Mouse (Mus musculus) forebrain, postnatal 0 days (tissue): ENCODE results near the gene Abcb4. TPM values are rescaled to one million over a fixed set of nuclear protein-coding genes. Genes with fewer than 3 reads are reported as not detected.

ENCODE experiments used
- ATAC-seq: fragments of 200-750 bp; cut with Nextera tagmentation; 2 replicates; pipeline ENCODE4 v1.8.0; 2017; ENCODE audit warnings: mild to moderate bottlenecking, moderate library complexity
- DNase-seq: peaks from one replicate; pipeline ENCODE4 v3.0.0-alpha.2; 2015
- H3K27ac ChIP-seq: fragments of 300-500 bp; sonication (generic); 2 replicates; pipeline ENCODE4 v1.5.1; 2014; ENCODE audit warnings: low read depth, mild to moderate bottlenecking, antibody characterized with exemption, low read length, moderate library complexity, mixed read lengths
- H3K27me3 ChIP-seq: fragments of 300-500 bp; sonication (generic); 2 replicates; pipeline ENCODE4 v1.6.1; 2014; ENCODE audit warnings: mild to moderate bottlenecking, low read length, mixed read lengths; ENCODE audit not compliant: insufficient read depth
- H3K36me3 ChIP-seq: fragments of 300-500 bp; sonication (generic); 2 replicates; pipeline ENCODE4 v1.6.1; 2014; ENCODE audit warnings: mild to moderate bottlenecking, moderate library complexity; ENCODE audit not compliant: insufficient read depth
- H3K4me1 ChIP-seq: fragments of 300-500 bp; sonication (generic); 2 replicates; pipeline ENCODE4 v1.6.1; 2014; ENCODE audit warnings: antibody characterized with exemption; ENCODE audit not compliant: insufficient read depth
- H3K4me2 ChIP-seq: fragments of 300-500 bp; sonication (generic); 2 replicates; pipeline ENCODE4 v1.6.1; 2014; ENCODE audit warnings: low read depth, mild to moderate bottlenecking, moderate library complexity
- H3K4me3 ChIP-seq: fragments of 300-500 bp; sonication (generic); 2 replicates; pipeline ENCODE4 v1.5.1; 2014; ENCODE audit warnings: low read depth, low read length, mixed read lengths
- H3K9ac ChIP-seq: fragments of 300-500 bp; sonication (generic); 2 replicates; pipeline ENCODE4 v1.6.1; 2014; ENCODE audit warnings: mild to moderate bottlenecking
- H3K9me3 ChIP-seq: fragments of 300-500 bp; sonication (generic); 2 replicates; pipeline ENCODE4 v1.6.1; 2016; ENCODE audit warnings: low read length
- CTCF ChIP-seq: sonication (generic); IDR thresholded peaks from 2 replicates; pipeline ENCODE4 v1.5.1; 2016; ENCODE audit warnings: antibody characterized with exemption, control low read depth, low read depth
- WGBS: fragments of 180-500 bp; shearing (Covaris S2); extraction: QIAGEN DNeasy Blood & Tissue Kit; methylation state at CpG from one replicate; pipeline ENCODE4 v1.1.7; 2014; 5-methylcytosine and 5-hydroxymethylcytosine counted together
- polyA plus RNA-seq: library from polyadenylated mRNA; unstranded; fragments of >200 nt; fragmentation: Nextera tagmentation; extraction: Ambion mirVana; gene quantifications from 2 replicates; pipeline ENCODE4 v1.2.1, GENCODE M21; 2015
- total RNA-seq: library from RNA; depleted of rRNA; stranded (reverse); fragments of >200 nt; gene quantifications from 2 replicates; pipeline ENCODE4 v1.2.3, GENCODE M21; 2014

The Abcb4 gene
- total and polyA plus RNA-seq, 2 experiments from 2014 or later, result 0.47 to 2.0 TPM

- Histone ChIP-seq H3K36me3 (no peaks in the 10 kb centered on the region), H3K27ac (no peak overlapping the region), H3K9me3 (no peaks in the 10 kb centered on the region), H3K4me2 (no peak overlapping the region), H3K27me3 (no peaks in the 10 kb centered on the region), H3K4me3 (no peak overlapping the region), H3K4me1 (no peaks in the 10 kb centered on the region), H3K9ac (no peak overlapping the region)
- no peak for DNase-seq
- no peak for TF ChIP-seq CTCF
- ATAC-seq, result no peak
- WGBS, result 71% methylated on average over 4 of the region's 4 CpGs
Observed at GRCm38 (mm10) chr5:8947423-8948110, 54.0 kb downstream of the Abcb4 start.

DNA sequence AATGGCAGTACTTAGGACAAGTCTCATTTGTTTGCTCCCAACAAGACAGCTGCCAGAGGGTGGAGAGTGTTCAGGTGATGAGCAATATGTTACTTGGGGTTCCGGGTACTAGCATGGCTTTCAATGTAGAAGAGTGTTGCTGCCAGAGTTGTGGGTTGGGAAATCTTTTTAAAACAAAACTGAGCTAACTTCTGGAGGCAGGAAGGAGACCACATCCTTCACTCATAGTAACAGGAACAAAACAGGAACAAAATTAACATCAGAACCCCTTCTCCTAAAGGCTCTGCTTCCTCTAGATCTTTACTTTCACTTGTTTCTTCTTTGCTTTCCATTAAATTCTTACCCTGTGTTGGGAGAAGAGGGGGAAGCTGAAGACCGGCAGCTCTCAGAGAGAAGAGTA is 60.1 kb downstream of the Abcb4 start:
- WGBS, result 90% methylated on average over 2 of the region's 2 CpGs
- ATAC-seq (no peak), DNase-seq (no peak)
- no peak overlapping the region for H3K4me3 ChIP-seq
- H3K4me1 ChIP-seq, result no peaks in the 10 kb centered on the region
- no peaks in the 10 kb centered on the region for H3K9me3 ChIP-seq
- no peak overlapping the region for H3K4me2 ChIP-seq
- H3K27ac ChIP-seq, result no peak overlapping the region
- H3K27me3 ChIP-seq, result no peaks in the 10 kb centered on the region
- no peaks in the 10 kb centered on the region for H3K36me3 ChIP-seq
- no peak overlapping the region for H3K9ac ChIP-seq
- TF ChIP-seq CTCF, result no peak

DNA sequence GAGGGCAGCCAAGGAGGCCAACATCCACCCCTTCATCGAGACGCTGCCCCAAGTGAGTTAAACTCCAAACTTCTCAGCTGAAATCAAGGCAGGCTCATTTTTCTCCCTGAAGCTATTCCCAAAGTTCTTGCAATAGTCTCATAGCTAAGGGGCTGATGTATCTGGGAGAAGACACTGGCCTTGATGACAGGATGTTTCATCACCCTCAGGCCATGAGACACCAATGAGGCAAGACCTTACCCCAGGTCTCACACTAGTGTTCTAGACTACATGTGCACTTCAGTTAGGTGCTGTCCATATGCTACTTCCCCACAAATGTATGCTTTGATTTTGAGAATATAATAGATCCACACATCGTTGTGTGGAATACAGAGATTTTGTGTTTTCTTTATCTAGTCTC is 62.0 kb downstream of the Abcb4 start:
- Histone ChIP-seq H3K4me2 (no peak overlapping the region), H3K9ac (no peak overlapping the region), H3K9me3 (no peaks in the 10 kb centered on the region), H3K4me3 (no peak overlapping the region), H3K4me1 (no peaks in the 10 kb centered on the region), H3K36me3 (no peaks in the 10 kb centered on the region), H3K27ac (no peak overlapping the region), H3K27me3 (no peaks in the 10 kb centered on the region)
- DNase-seq (no peak), ATAC-seq (no peak)
- 90% methylated on average over 3 of the region's 3 CpGs for WGBS
- TF ChIP-seq CTCF, result no peak

GRCm38 (mm10) chr5:8960534-8960933 is 67.0 kb downstream of the Abcb4 start:
- no peak overlapping the region for H3K4me2 ChIP-seq
- no peaks in the 10 kb centered on the region for H3K9me3 ChIP-seq
- H3K9ac ChIP-seq, result no peak overlapping the region
- ATAC-seq (no peak), DNase-seq (no peak)
- TF ChIP-seq CTCF, result no peak
- 86% methylated on average over 4 of the region's 4 CpGs for WGBS
- no peak overlapping the region for H3K27ac ChIP-seq
- H3K4me1 ChIP-seq, result no peaks in the 10 kb centered on the region
- H3K27me3 ChIP-seq, result no peaks in the 10 kb centered on the region
- H3K36me3 ChIP-seq, result peaks cover 16% of the 10 kb centered on the region; the same call in 1 of the 2 replicates
- no peak overlapping the region for H3K4me3 ChIP-seq

GRCm38 (mm10) chr5:8964487-8964886 is 71.0 kb downstream of the Abcb4 start:
- H3K27me3 ChIP-seq, result no peaks in the 10 kb centered on the region
- H3K4me3 ChIP-seq, result no peak overlapping the region
- no peak overlapping the region for H3K4me2 ChIP-seq
- H3K9ac ChIP-seq, result no peak overlapping the region
- peaks cover 25% of the 10 kb centered on the region for H3K36me3 ChIP-seq
- no peak overlapping the region for H3K27ac ChIP-seq
- no peaks in the 10 kb centered on the region for H3K9me3 ChIP-seq
- TF ChIP-seq CTCF, result no peak
- H3K4me1 ChIP-seq, result no peaks in the 10 kb centered on the region
- ATAC-seq (no peak), DNase-seq (no peak)
- 98% methylated on average over 5 of the region's 5 CpGs for WGBS

DNA sequence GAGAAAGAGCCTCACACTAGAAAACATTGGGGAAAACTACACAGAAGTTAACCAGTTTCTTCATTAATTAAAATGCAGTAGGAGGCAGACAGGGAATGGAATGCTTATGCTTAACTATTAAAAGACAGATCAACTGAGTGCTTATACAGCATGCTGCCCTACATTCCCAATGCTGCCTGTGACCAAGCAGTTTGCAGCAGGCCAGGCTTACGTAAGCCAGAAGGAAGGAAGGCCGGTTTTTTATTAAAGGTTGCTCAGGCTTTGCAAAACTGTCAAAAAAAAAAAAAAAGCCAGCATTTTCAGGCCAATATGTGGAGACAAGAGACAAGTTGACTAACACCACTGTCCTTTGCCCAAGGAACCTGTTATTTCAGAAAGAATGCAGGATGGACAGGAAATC is 77.2 kb downstream of the Abcb4 start:
- 94% methylated on average over 2 of the region's 2 CpGs for WGBS
- TF ChIP-seq CTCF, result no peak
- DNase-seq (no peak), ATAC-seq (no peak)
- Histone ChIP-seq H3K4me3 (no peak overlapping the region), H3K4me1 (no peaks in the 10 kb centered on the region), H3K27ac (no peak overlapping the region), H3K9me3 (no peaks in the 10 kb centered on the region), H3K4me2 (no peak overlapping the region), H3K27me3 (no peaks in the 10 kb centered on the region), H3K36me3 (peaks cover 31% of the 10 kb centered on the region), H3K9ac (no peak overlapping the region)

DNA sequence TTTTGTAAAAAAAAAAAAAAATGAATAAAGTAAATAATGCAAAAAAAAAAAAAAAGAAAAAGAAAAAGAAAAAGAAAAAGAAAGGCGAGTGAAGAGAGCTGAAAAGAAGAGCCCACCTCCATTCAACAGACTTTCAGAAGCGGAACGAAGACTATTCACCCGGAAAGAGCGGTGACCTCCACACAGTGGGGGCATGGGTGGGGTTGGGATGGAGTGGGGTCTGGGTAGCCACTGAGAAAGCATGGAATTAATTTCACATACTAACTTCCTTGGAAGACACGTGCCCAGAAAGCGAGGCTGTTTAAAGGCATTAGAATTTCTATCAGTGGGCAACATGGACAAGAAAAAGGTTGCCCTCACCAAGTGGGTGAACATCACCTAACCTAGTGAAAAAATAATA is 78.8 kb downstream of the Abcb4 start:
- TF ChIP-seq CTCF, result no peak
- Histone ChIP-seq H3K4me1 (no peaks in the 10 kb centered on the region), H3K27ac (no peak overlapping the region), H3K4me3 (no peak overlapping the region), H3K27me3 (no peaks in the 10 kb centered on the region), H3K9ac (no peak overlapping the region), H3K36me3 (peaks cover 23% of the 10 kb centered on the region), H3K4me2 (no peak overlapping the region), H3K9me3 (no peaks in the 10 kb centered on the region)
- WGBS, result 65% methylated on average over 7 of the region's 7 CpGs
- ATAC-seq, result no peak
- DNase-seq, result no peak
